Mouse (Mus musculus) megakaryocyte, embryonic 14.5 days (primary cell): ENCODE measurements at regions not wholly inside any gene's neighbourhood (a gene's known extent, or its start where the extent isn't known, plus 50 kb on each side); places are given as distances from the start of the nearest gene placed in this dataset.

Experiments
- FLI1 ChIP-seq: IDR thresholded peaks from 2 replicates; pipeline ENCODE4 v1.6.1; 2012; ENCODE audit warnings: low read length, inconsistent platforms, mixed read lengths
- GATA1 ChIP-seq: IDR thresholded peaks from 3 replicates; pipeline ENCODE4 v1.6.1; 2012; ENCODE audit warnings: mixed read lengths, low read length, inconsistent platforms, borderline replicate concordance

- no peak for TF ChIP-seq GATA1
- TF ChIP-seq FLI1: no peak
These were observed 138.5 kb upstream of the Gm5148 start for GRCm38 (mm10) chr3:37862756-37863155.
